Mouse (Mus musculus) small intestine, adult 2 months (tissue): ENCODE measurements around the gene Cdc34. TPM values are rescaled to one million over a fixed set of nuclear protein-coding genes. Genes with fewer than 3 reads are reported as not detected.

Experiments used
- H3K27ac ChIP-seq: fragments of 200-500 bp; 2 replicates; pipeline ENCODE4 v1.5.1; 2012; ENCODE audit warnings: low read depth, low read length, control low read depth, inconsistent platforms; ENCODE audit not compliant: insufficient read depth
- H3K27me3 ChIP-seq: fragments of 200-500 bp; 2 replicates; pipeline ENCODE4 v1.6.1; 2012; ENCODE audit warnings: mild to moderate bottlenecking, moderate library complexity, low read length, inconsistent platforms; ENCODE audit not compliant: control insufficient read depth, insufficient read depth
- H3K36me3 ChIP-seq: fragments of 200-500 bp; 2 replicates; pipeline ENCODE4 v1.6.1; 2012; ENCODE audit warnings: mild to moderate bottlenecking, low read length, control low read depth, inconsistent platforms; ENCODE audit not compliant: control insufficient read depth, insufficient read depth
- H3K4me1 ChIP-seq: fragments of 200-500 bp; 2 replicates; pipeline ENCODE4 v1.6.1; 2012; ENCODE audit warnings: low read length, inconsistent platforms, mixed read lengths; ENCODE audit not compliant: control insufficient read depth, insufficient read depth, insufficient read length
- H3K4me3 ChIP-seq: fragments of 200-500 bp; 2 replicates; pipeline ENCODE4 v1.5.1; 2012; ENCODE audit warnings: low read depth, mild to moderate bottlenecking, control low read depth, inconsistent platforms, low read length, moderate library complexity
- CTCF ChIP-seq: fragments of 200-500 bp; IDR thresholded peaks from 2 replicates; pipeline ENCODE4 v1.5.1; 2012; ENCODE audit warnings: low read depth, mild to moderate bottlenecking, control low read depth, inconsistent platforms, low read length, moderate library complexity, mixed read lengths; ENCODE audit not compliant: insufficient replicate concordance, insufficient read length; ENCODE audit errors: extremely low read depth
- POLR2A ChIP-seq: fragments of 200-500 bp; IDR thresholded peaks from 2 replicates; pipeline ENCODE4 v1.6.1; 2012; ENCODE audit warnings: low read depth, mild to moderate bottlenecking, control low read depth, inconsistent platforms, low read length, moderate library complexity
- WGBS: fragments of 180-500 bp; shearing (Covaris S2); methylation state at CpG from one replicate; pipeline ENCODE4 v1.1.7; 2018; 5-methylcytosine and 5-hydroxymethylcytosine counted together
- polyA plus RNA-seq: library from polyadenylated mRNA; depleted of rRNA; stranded (reverse); fragments of >200 nt; gene quantifications from 2 replicates; pipeline ENCODE4 v1.2.3, GENCODE M21; 2012

The Cdc34 gene
- polyA plus RNA-seq, 1 experiment = 163 TPM

- H3K36me3 ChIP-seq = peaks cover 35% of the 10 kb centered on the region
- 9% methylated on average over 1 of the region's 1 CpGs for WGBS
- no peak for TF ChIP-seq CTCF
- TF ChIP-seq POLR2A = no peak
- H3K4me3 ChIP-seq = no peak overlapping the region
- H3K4me1 ChIP-seq = peaks cover 20% of the 10 kb centered on the region
- no peak overlapping the region for H3K27ac ChIP-seq
- peaks cover 20% of the 10 kb centered on the region for H3K27me3 ChIP-seq
Observed at GRCm38 (mm10) chr10:79713163-79713562, 31.2 kb downstream of the Cdc34 start.

- peaks cover 20% of the 10 kb centered on the region for H3K27me3 ChIP-seq
- no peak overlapping the region for H3K27ac ChIP-seq
- H3K4me3 ChIP-seq = no peak overlapping the region
- TF ChIP-seq POLR2A (no peak), CTCF (no peak)
- peaks cover 21% of the 10 kb centered on the region for H3K36me3 ChIP-seq
- 52% methylated on average over 4 of the region's 4 CpGs for WGBS
- H3K4me1 ChIP-seq = peaks cover 12% of the 10 kb centered on the region
Observed at GRCm38 (mm10) chr10:79714996-79715395, 33.0 kb downstream of the Cdc34 start.

DNA sequence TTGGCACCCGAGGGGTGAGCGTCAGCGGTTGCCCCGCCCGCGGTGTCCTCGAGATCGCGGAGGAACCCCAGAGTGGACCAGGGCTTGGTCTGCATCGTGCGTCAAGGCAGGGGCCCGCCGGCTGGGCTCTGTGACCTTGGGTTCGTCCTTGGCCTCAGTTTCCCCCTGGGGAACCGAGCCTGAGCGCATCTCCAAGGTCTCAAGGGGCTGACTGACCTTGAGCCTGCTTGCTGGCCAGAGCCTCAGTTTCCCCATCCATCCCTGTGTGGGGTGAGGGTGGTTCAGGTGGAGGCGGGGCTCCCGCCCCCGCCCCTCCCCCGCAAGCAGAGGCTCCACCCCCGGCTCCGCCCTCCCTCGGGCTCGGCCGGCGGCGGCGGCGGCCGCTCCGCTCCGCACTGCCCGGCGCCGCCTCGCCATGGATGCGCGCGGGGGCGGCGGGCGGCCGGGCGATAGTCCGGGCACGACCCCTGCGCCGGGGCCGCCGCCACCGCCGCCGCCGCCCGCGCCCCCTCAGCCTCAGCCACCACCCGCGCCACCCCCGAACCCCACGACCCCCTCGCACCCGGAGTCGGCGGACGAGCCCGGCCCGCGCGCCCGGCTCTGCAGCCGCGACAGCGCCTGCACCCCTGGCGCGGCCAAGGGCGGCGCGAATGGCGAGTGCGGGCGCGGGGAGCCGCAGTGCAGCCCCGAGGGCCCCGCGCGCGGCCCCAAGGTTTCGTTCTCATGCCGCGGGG, 34.4 kb downstream of the Cdc34 start, which contains the start of gene Hcn2:
Gene Hcn2 (plus strand): TSS at position 381 of the 734 bp plus-strand sequence.
- peak within 1 kb of the TSS; percentile 71 for H3K4me3 ChIP-seq
- peaks cover 20% of the 10 kb centered on the region for H3K27me3 ChIP-seq
- H3K36me3 ChIP-seq = peaks cover 7% of the 10 kb centered on the region
- whole genome bisulfite sequencing = 3% methylated on average over 90 of the region's 91 CpGs
- TF ChIP-seq POLR2A = no peak
- TF ChIP-seq CTCF = no peak
- peaks cover 12% of the 10 kb centered on the region for H3K4me1 ChIP-seq
- H3K27ac ChIP-seq = no peak within 1 kb of the TSS

GRCm38 (mm10) chr10:79716988-79717355, 35.0 kb downstream of the Cdc34 start:
- TF ChIP-seq CTCF (no peak), POLR2A (no peak)
- Histone ChIP-seq H3K36me3 (peaks cover 2% of the 10 kb centered on the region; the same call in 1 of the 2 replicates), H3K27me3 (peaks cover 20% of the 10 kb centered on the region), H3K4me3 (peak overlapping the region; percentile 71), H3K27ac (no peak overlapping the region), H3K4me1 (peaks cover 12% of the 10 kb centered on the region)
- WGBS = under 1% methylated on average over 44 of the region's 44 CpGs

DNA sequence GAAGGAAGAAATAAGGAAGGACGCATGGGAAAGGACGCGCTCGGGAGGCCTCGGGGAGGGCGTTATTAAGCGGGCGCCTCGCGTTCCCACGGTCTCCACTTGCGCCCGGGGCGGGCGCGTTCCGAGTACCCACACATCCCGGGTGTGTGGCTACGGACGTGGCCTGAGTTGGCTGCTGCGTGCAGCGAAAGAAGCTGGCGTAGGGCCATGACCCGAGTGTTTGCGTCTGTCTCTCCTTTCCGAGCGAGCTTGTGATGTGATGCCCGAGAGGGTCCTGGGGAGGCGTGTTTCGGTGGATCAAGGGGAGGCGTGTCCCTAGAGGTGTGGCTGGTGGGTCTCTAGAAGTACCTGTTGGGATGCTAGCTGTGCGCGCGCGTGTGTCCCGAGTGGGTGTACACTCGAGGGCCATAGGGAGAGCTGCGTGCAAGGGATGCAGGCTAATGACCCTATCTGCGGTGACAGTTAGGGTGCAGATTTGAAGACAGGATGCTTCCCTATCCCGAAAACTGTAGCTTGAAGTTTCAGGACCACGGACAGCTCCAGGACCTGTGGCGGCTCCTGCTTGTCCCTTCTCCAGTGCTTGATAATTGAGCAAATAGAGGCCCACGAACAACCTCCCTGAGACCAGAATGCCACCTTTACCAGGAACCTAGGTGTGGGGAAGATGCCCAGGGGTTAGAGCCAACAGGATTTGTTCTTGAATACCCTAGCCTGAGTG, 35.8 kb downstream of the Cdc34 start:
- peaks cover 20% of the 10 kb centered on the region for H3K27me3 ChIP-seq

GRCm38 (mm10) chr10:79721089-79721488, 39.1 kb downstream of the Cdc34 start:
- Histone ChIP-seq H3K36me3 (no peaks in the 10 kb centered on the region), H3K4me3 (no peak overlapping the region), H3K4me1 (peaks cover 12% of the 10 kb centered on the region), H3K27me3 (peaks cover 19% of the 10 kb centered on the region; the same call in 1 of the 2 replicates), H3K27ac (no peak overlapping the region)
- WGBS = 50% methylated on average over 5 of the region's 5 CpGs
- no peak for TF ChIP-seq POLR2A
- TF ChIP-seq CTCF = no peak

More for the DNA sequence above, 35.8 kb downstream of the Cdc34 start:
- peaks cover 12% of the 10 kb centered on the region for H3K4me1 ChIP-seq
- 2% methylated on average over 43 of the region's 43 CpGs for WGBS
- H3K27ac ChIP-seq = no peak overlapping the region
- TF ChIP-seq CTCF (no peak), POLR2A (no peak)
- no peaks in the 10 kb centered on the region for H3K36me3 ChIP-seq
- peak overlapping the region; percentile 71 for H3K4me3 ChIP-seq

- H3K4me1 ChIP-seq = no peaks in the 10 kb centered on the region
- 48% methylated on average over 6 of the region's 6 CpGs for WGBS
- no peak overlapping the region for H3K4me3 ChIP-seq
- 0 out of 2 replicates have a peak, but pooled peaks cover under 1% of the 10 kb centered on the region for H3K27me3 ChIP-seq
- H3K36me3 ChIP-seq = no peaks in the 10 kb centered on the region
- TF ChIP-seq CTCF (no peak), POLR2A (no peak)
- H3K27ac ChIP-seq = no peak overlapping the region
Observed at GRCm38 (mm10) chr10:79723047-79723446, 41.1 kb downstream of the Cdc34 start.
